Mouse (Mus musculus) neutrophil, adult 5-6 weeks (primary cell): Measurements from ENCODE around the gene Kremen2. TPM values are rescaled to one million over a fixed set of nuclear protein-coding genes. Genes with fewer than 3 reads are reported as not detected.

Experiments
- ATAC-seq: fragments of 151-379, 151-347 bp; 2 replicates; pipeline ENCODE4 v1.8.0; 2017; ENCODE audit warnings: mild to moderate bottlenecking, moderate TSS enrichment; ENCODE audit not compliant: insufficient number of reproducible peaks, poor library complexity, low FRiP score, severe bottlenecking; ENCODE audit errors: extremely low read depth
- total RNA-seq: library from RNA; stranded (forward); fragments of 200-1000 nt; gene quantifications from 2 replicates; pipeline ENCODE4 v1.2.3, GENCODE M21; 2017

The Kremen2 gene
- total RNA-seq, 1 experiment from 2014 or later = 0.23 TPM

DNA sequence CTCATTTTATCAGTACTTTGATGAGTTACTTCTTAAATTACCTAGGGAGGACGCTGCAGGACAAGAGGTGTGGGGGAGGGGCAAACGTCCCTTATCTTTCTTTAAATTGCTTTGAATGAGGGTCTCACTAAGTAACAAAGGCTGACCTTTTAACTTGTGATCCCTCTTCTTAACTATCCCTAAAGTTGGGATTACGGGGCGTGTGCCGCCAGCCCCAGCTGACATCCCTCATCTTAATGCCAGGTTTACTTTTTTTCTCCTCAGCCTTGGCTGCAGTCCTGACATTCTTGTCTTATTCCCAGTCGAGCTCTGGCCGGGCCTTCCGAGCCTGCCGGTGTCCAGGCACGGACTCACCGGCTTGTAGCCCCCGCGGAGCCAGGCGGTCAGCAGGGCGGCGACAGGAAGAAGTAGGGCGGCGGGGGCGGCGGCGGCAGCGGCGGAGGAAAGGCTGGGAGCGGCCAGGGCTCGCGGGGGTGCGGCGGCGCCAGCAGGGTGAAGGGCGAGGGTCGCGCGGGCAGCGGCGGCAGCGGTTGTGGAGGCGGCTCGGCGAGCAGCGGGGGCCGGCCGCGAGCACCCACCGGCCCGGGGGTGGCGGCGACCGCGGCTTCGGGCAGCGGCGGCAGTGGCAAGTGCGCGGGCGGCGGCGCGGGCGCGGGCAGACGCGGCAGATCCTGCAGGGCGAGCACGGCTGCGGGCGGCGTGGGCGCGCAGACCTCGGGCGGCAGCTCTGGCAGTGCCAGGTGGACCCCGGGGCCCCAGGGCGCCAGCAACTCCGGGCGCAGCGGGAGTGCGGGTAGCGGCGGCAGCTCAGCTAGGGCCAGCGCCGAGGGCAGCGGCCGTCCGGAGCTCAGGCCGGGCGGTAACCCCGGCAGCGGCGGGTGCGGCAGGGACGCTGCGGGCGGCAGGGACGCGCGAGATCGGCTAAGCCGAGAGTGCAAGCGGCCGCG, 46.2 kb downstream of the Kremen2 start:
- ATAC-seq = no peak

DNA sequence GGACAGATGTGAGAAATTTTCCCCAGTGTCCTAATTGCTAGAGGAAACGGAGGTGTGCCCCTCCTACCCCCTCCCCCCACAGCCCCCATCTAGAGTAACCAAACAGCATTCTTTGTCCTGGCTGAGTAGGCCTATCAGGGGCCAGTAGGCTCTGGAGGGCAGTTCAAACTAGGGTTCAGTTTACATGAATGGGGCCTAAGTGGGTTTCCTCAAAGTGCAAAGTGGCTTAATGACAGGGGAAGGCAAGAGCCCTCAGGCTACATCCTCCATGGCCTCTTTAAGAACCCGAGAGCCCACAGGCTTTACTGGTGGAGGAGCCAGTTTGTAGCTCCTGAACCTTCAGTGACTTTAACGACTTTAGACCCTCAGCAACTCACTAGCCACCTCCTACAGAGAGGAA, 49.8 kb downstream of the Kremen2 start:
- no peak for ATAC-seq

DNA sequence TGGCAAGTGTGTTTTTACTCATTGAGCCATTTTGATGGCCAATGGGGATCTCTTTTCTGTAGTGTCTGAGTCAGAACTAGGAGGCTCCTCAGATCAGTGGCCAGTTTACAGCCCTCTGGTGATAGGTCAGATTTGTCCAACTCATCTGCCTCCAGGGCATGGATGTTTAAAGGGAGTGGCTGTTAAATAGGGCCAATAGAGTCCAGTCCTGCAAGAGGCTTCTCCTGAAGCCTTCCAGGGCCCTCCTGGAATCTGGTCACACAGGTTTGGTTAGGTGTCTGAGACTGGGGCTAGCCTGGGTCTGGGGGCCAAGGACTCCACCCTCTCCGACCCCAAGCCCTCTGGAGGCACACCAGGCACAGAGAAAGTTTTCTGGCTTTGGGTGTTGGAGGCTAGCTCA, 51.1 kb downstream of the Kremen2 start:
- no peak for ATAC-seq

Other genes starting within 250 kb of the Kremen2 start
- 5.1 and 5.6 TPM in 2 replicates for gene Zfp213, start 181.6 kb downstream of the Kremen2 start, total RNA-seq
- gene Zfp13, start 146.3 kb downstream of the Kremen2 start, total RNA-seq = not detected in 2 replicates
- not detected in 2 replicates for gene Zscan10, start 145.0 kb downstream of the Kremen2 start, total RNA-seq
- 11.4 and 14.9 TPM in 2 replicates for gene Mmp25, start 100.6 kb downstream of the Kremen2 start, total RNA-seq
- gene Bicdl2, start 85.3 kb downstream of the Kremen2 start, total RNA-seq = 0.37 TPM in 1 of 2 replicates, not detected in the other
- gene Hcfc1r1, start 72.2 kb downstream of the Kremen2 start, total RNA-seq = 21.9 and 32.2 TPM in 2 replicates
- 15.2 and 16.0 TPM in 2 replicates for gene Thoc6, start 72.0 kb downstream of the Kremen2 start, total RNA-seq
- 10.5 and 13.4 TPM in 2 replicates for gene Tnfrsf12a, start 68.4 kb downstream of the Kremen2 start, total RNA-seq
- not detected in 2 replicates for gene Cldn6, start 66.6 kb downstream of the Kremen2 start, total RNA-seq
- not detected in 2 replicates for gene Cldn9, start 61.8 kb downstream of the Kremen2 start, total RNA-seq
- gene 1520401A03Rik, start 23.1 kb downstream of the Kremen2 start, total RNA-seq = not detected in 2 replicates
- 6.5 and 8.0 TPM in 2 replicates for gene Pkmyt1, start 19.5 kb downstream of the Kremen2 start, total RNA-seq
- 0.70 TPM in 1 of 2 replicates, not detected in the other for gene Paqr4, start 5.0 kb downstream of the Kremen2 start, total RNA-seq
- 16.8 and 18.3 TPM in 2 replicates for gene Flywch1, start 25.8 kb upstream of the Kremen2 start, total RNA-seq
- gene Flywch2, start 40.2 kb upstream of the Kremen2 start, total RNA-seq = not detected in 2 replicates
- 281 and 303 TPM in 2 replicates for gene Srrm2, start 44.7 kb upstream of the Kremen2 start, total RNA-seq
- 93.3 and 94.9 TPM in 2 replicates for gene Elob, start 83.3 kb upstream of the Kremen2 start, total RNA-seq
- gene Prss33, start 90.2 kb upstream of the Kremen2 start, total RNA-seq = not detected in 2 replicates
- 0.37 and 0.93 TPM in 2 replicates for gene Prss32, start 98.0 kb upstream of the Kremen2 start, total RNA-seq
- gene Prss41, start 98.3 kb upstream of the Kremen2 start, total RNA-seq = not detected in 2 replicates
- not detected in 2 replicates for gene Prss21, start 122.2 kb upstream of the Kremen2 start, total RNA-seq
- gene Dcpp1, start 135.0 kb upstream of the Kremen2 start, total RNA-seq = not detected in 2 replicates
- gene Dcpp2, start 135.0 kb upstream of the Kremen2 start, total RNA-seq = not detected in 2 replicates
- gene Dcpp3, start 171.6 kb upstream of the Kremen2 start, total RNA-seq = not detected in 2 replicates
- not detected in 2 replicates for gene Sbp, start 195.8 kb upstream of the Kremen2 start, total RNA-seq
- not detected in 2 replicates for gene Sbpl, start 209.4 kb upstream of the Kremen2 start, total RNA-seq
- gene Prss30, start 234.7 kb upstream of the Kremen2 start, total RNA-seq = not detected in 2 replicates